In genomic region chr16:14468351-14468750, GRCm38 (mm10) we compare ENCODE assay signal across 24 mouse cellular contexts.
DNase-seq lines count a peak whose midpoint lies in the region; ATAC-seq lines count a peak whose summit lies in the region.
"Had no signal": no experiment of that assay in that cellular context is flagged by ENCODE, and none has a peak within 500 bp of the region (broad histone marks: within the 10 kb centered on the region; RNA-seq: fewer than 3 reads in every experiment).

No protein-coding gene starts in this region.

- no peak overlapping the region for H3K9ac ChIP-seq in midbrain, embryonic 15.5 days
- H3K9ac ChIP-seq: embryonic facial prominence, embryonic 13.5 days; forebrain, postnatal 0 days; heart, embryonic 12.5 days; heart, embryonic 15.5 days; hindbrain, embryonic 12.5 days; hindbrain, embryonic 15.5 days had no signal

- intact Hi-C loops in heart, postnatal 25 days (cut with DNase I): no loop called here

- no peak overlapping the region for H3K4me3 ChIP-seq in heart, embryonic 10.5 days
- H3K4me3 ChIP-seq in embryonic facial prominence, embryonic 10.5 days: no peak overlapping the region
- H3K4me3 ChIP-seq in limb, embryonic 10.5 days: no peak overlapping the region
- H3K4me3 ChIP-seq in midbrain, embryonic 15.5 days: no peak overlapping the region
- H3K4me3 ChIP-seq: embryonic facial prominence, embryonic 13.5 days; erythroblast, embryonic 14.5 days; heart, embryonic 12.5 days; heart, embryonic 15.5 days; hindbrain, embryonic 12.5 days; hindbrain, embryonic 15.5 days had no signal

- H3K27me3 ChIP-seq in heart, embryonic 10.5 days (ENCODE audit: insufficient read depth, poor library complexity, severe bottlenecking): no peaks in the 10 kb centered on the region
- H3K27me3 ChIP-seq in embryonic facial prominence, embryonic 10.5 days (replicated peaks; ENCODE audit: low read depth, poor library complexity, severe bottlenecking): no peaks in the 10 kb centered on the region
- H3K27me3 ChIP-seq in limb, embryonic 10.5 days (ENCODE audit: low read depth, poor library complexity, severe bottlenecking): no peaks in the 10 kb centered on the region
- H3K27me3 ChIP-seq in midbrain, embryonic 15.5 days (replicated peaks): no peaks in the 10 kb centered on the region
- H3K27me3 ChIP-seq: embryonic facial prominence, embryonic 13.5 days; heart, embryonic 12.5 days; heart, embryonic 15.5 days; hindbrain, embryonic 12.5 days; hindbrain, embryonic 15.5 days had no signal

- H3K4me1 ChIP-seq in heart, embryonic 10.5 days: no peaks in the 10 kb centered on the region
- H3K4me1 ChIP-seq in embryonic facial prominence, embryonic 10.5 days: no peaks in the 10 kb centered on the region
- H3K4me1 ChIP-seq in limb, embryonic 10.5 days: no peaks in the 10 kb centered on the region
- H3K4me1 ChIP-seq in midbrain, embryonic 15.5 days: no peaks in the 10 kb centered on the region
- H3K4me1 ChIP-seq: embryonic facial prominence, embryonic 13.5 days; heart, embryonic 12.5 days; heart, embryonic 15.5 days; hindbrain, embryonic 12.5 days; hindbrain, embryonic 15.5 days had no signal

- peak; percentile 57 for DNase-seq in heart, embryonic 10.5 days (ENCODE audit: low spot score)
- DNase-seq in heart, postnatal 25 days (ENCODE audit: low spot score): no peak
- DNase-seq in right cerebral cortex, postnatal 25 days: peak; percentile 0
- no peak for DNase-seq in right cerebral cortex, adult 18-20 months
- peak; percentile 6 for DNase-seq in embryonic facial prominence, embryonic 10.5 days (ENCODE audit: low spot score)
- peak; percentile 8 for DNase-seq in limb, embryonic 10.5 days (ENCODE audit: low spot score)
- DNase-seq: adrenal gland, adult 2 months; adrenal gland, postnatal 14 days; cerebellum, adult 11 months; cerebellum, adult 2 months; cerebellum, adult 9-11 months; cerebellum, postnatal 25 days; forebrain, postnatal 0 days; gastrocnemius, postnatal 36 days; heart, postnatal 10 days had no signal

- H3K4me2 ChIP-seq in midbrain, embryonic 15.5 days: no peak overlapping the region
- H3K4me2 ChIP-seq: embryonic facial prominence, embryonic 13.5 days; heart, embryonic 12.5 days; heart, embryonic 15.5 days; hindbrain, embryonic 12.5 days; hindbrain, embryonic 15.5 days had no signal

- ATAC-seq in midbrain, embryonic 15.5 days (replicated peaks): no peak
- ATAC-seq: CD4-positive, CD25-positive, alpha-beta regulatory T cell, adult 4 months; forebrain, embryonic 14.5 days had no signal

- no peak overlapping the region for H3K27ac ChIP-seq in heart, embryonic 10.5 days
- H3K27ac ChIP-seq in embryonic facial prominence, embryonic 10.5 days (replicated peaks): no peak overlapping the region
- H3K27ac ChIP-seq in limb, embryonic 10.5 days: no peak overlapping the region
- H3K27ac ChIP-seq in midbrain, embryonic 15.5 days: no peak overlapping the region
- H3K27ac ChIP-seq: embryonic facial prominence, embryonic 13.5 days; heart, embryonic 15.5 days; hindbrain, embryonic 12.5 days; hindbrain, embryonic 15.5 days had no signal

- 80% methylated on average over 2 of the region's 2 CpGs for WGBS in heart, embryonic 10.5 days
- 87% methylated on average over 2 of the region's 2 CpGs for WGBS in embryonic facial prominence, embryonic 10.5 days
- WGBS in limb, embryonic 10.5 days: 86% methylated on average over 2 of the region's 2 CpGs
- WGBS in midbrain, embryonic 15.5 days: 81% methylated on average over 2 of the region's 2 CpGs

- no peaks in the 10 kb centered on the region for H3K9me3 ChIP-seq in heart, embryonic 10.5 days
- H3K9me3 ChIP-seq in embryonic facial prominence, embryonic 10.5 days: no peaks in the 10 kb centered on the region
- no peaks in the 10 kb centered on the region for H3K9me3 ChIP-seq in limb, embryonic 10.5 days (replicated peaks)
- H3K9me3 ChIP-seq in midbrain, embryonic 15.5 days: no peaks in the 10 kb centered on the region
- H3K9me3 ChIP-seq: embryonic facial prominence, embryonic 13.5 days; heart, embryonic 12.5 days; heart, embryonic 15.5 days; hindbrain, embryonic 12.5 days; hindbrain, embryonic 15.5 days had no signal

- H3K36me3 ChIP-seq in heart, embryonic 10.5 days: peaks cover 5% of the 10 kb centered on the region; the same call in 1 of the 2 replicates
- H3K36me3 ChIP-seq in embryonic facial prominence, embryonic 10.5 days (replicated peaks): peaks cover 97% of the 10 kb centered on the region
- H3K36me3 ChIP-seq in limb, embryonic 10.5 days: peaks cover 87% of the 10 kb centered on the region
- peaks cover 14% of the 10 kb centered on the region; the same call in 1 of the 2 replicates for H3K36me3 ChIP-seq in midbrain, embryonic 15.5 days (replicated peaks)
- H3K36me3 ChIP-seq: heart, embryonic 12.5 days; heart, embryonic 15.5 days had no signal

Comparison
In these comparisons a context has a peak if more than half of its experiments do, and no peak if none do; other contexts are left out.
1. DNase-seq: peak in heart, embryonic 10.5 days (single experiment), right cerebral cortex, postnatal 25 days (single experiment), embryonic facial prominence, embryonic 10.5 days (single experiment) and limb, embryonic 10.5 days (single experiment); none in heart, postnatal 25 days (single experiment) and right cerebral cortex, adult 18-20 months (single experiment).